Mouse (Mus musculus) R1 (cell line): Measurements from ENCODE around the gene Dpp8.
A peak's percentile ranks its signal among the peaks of the same experiment; 100 is the strongest.
"Not testable (repeated sequence)": the region's sequence is repeated elsewhere in the genome, so short reads cannot be mapped to it uniquely, and the experiment has no call there.

Source experiments
- DNase-seq: peaks from one replicate; pipeline ENCODE4 v3.0.0-alpha.2; 2018; ENCODE audit warnings: low read depth, low spot score

Dpp8 gene

GRCm38 (mm10) chr9:65032269-65033108, at the start of gene Dpp8:
TSS of gene Dpp8 (plus strand) at chr9:65032414.
- peak; percentile 96 for DNase-seq

GRCm38 (mm10) chr9:64985037-64985794, 47.0 kb upstream of the Dpp8 start:
- DNase-seq = no peak

- no peak for DNase-seq
These were observed 46.4 kb upstream of the Dpp8 start for GRCm38 (mm10) chr9:64985807-64986206.

- DNase-seq = no peak
These were observed 44.6 kb upstream of the Dpp8 start for GRCm38 (mm10) chr9:64987651-64988050.

- DNase-seq = no peak
These were observed 43.8 kb upstream of the Dpp8 start for GRCm38 (mm10) chr9:64988443-64988842.

GRCm38 (mm10) chr9:64990291-64990690, 41.9 kb upstream of the Dpp8 start:
- DNase-seq = no peak

- not testable (repeated sequence) for DNase-seq
These were observed 36.8 kb upstream of the Dpp8 start for GRCm38 (mm10) chr9:64995464-64995863.

- DNase-seq = no peak
These were observed 30.7 kb upstream of the Dpp8 start for GRCm38 (mm10) chr9:65001481-65001880.

- DNase-seq = no peak
These were observed 26.5 kb upstream of the Dpp8 start for GRCm38 (mm10) chr9:65005737-65006136.

- peak; percentile 21 for DNase-seq
These were observed 21.6 kb upstream of the Dpp8 start for GRCm38 (mm10) chr9:65010632-65011031.

GRCm38 (mm10) chr9:65011304-65011703, 20.9 kb upstream of the Dpp8 start:
- DNase-seq = peak; percentile 62

GRCm38 (mm10) chr9:65015461-65016222, 16.6 kb upstream of the Dpp8 start:
- no peak for DNase-seq

- no peak for DNase-seq
These were observed 15.8 kb upstream of the Dpp8 start for GRCm38 (mm10) chr9:65016241-65016977.

GRCm38 (mm10) chr9:65016978-65017827, 15.0 kb upstream of the Dpp8 start:
- no peak for DNase-seq

GRCm38 (mm10) chr9:65017896-65018295, 14.3 kb upstream of the Dpp8 start:
- no peak for DNase-seq

GRCm38 (mm10) chr9:65018588-65019121, 13.6 kb upstream of the Dpp8 start:
- no peak for DNase-seq

- no peak for DNase-seq
These were observed 13.1 kb upstream of the Dpp8 start for GRCm38 (mm10) chr9:65019146-65019545.

- DNase-seq = no peak
These were observed 12.1 kb upstream of the Dpp8 start for GRCm38 (mm10) chr9:65020128-65020527.

- DNase-seq = peak; percentile 95
These were observed 11.0 kb upstream of the Dpp8 start, which contains the start of gene Hacd3 for GRCm38 (mm10) chr9:65020991-65021886. TSS of gene Hacd3 (minus strand) at chr9:65021693.
